Comparison of ENCODE assay signal across 17 mouse cellular contexts in the genomic region with DNA sequence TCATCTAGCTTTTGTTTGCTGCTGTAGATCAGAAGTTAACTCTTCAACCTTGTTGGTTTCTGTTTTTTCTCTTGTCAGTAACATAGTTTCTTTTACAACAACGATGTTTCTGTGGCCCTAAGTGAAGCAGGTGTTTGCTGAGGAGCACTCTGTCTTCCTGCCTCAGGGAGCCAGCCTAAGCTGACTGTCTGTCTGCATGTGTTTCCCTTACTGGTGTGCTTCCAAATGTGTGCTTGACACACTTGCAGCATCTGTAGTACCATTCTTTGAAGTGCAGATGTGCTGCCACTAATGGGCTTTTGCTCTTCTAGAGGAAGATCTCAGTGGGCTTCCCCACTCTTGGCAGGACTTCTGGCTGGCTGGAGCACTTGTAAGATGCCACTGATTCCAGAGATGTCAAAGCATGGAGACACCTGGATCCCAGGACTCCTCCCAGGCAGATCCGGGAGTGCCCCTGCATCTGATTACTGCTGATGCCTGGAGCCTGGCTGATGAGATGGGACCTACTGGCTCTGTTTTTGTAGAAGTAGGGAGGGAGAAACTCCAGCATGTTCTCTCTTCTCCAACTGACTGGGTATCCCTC. TPM values are rescaled to one million over a fixed set of nuclear protein-coding genes. Genes with fewer than 3 reads are reported as not detected.
DNase-seq lines count a peak whose midpoint lies in the region; ATAC-seq lines count a peak whose summit lies in the region.
"Had no signal": no experiment of that assay in that cellular context is flagged by ENCODE, and none has a peak within 500 bp of the region (broad histone marks: within the 10 kb centered on the region; RNA-seq: fewer than 3 reads in every experiment).

No protein-coding gene starts in this region.

- 33% methylated on average over 2 of the region's 2 CpGs for WGBS in liver, embryonic 11.5 days

- H3K4me3 ChIP-seq in liver, embryonic 11.5 days (ENCODE audit: low read depth, low read length), result no peak overlapping the region
- H3K4me3 ChIP-seq: embryonic facial prominence, embryonic 10.5 days; hindbrain, embryonic 10.5 days had no signal

- ATAC-seq in liver, embryonic 11.5 days (replicated peaks; ENCODE audit: low FRiP score), result peak; percentile 23; the same call in 1 of the 2 replicates
- ATAC-seq in cerebellum, adult (ENCODE audit: insufficient number of reproducible peaks, low FRiP score, low TSS enrichment), result no peak
- ATAC-seq: Patski had no signal

- peak; percentile 29 for DNase-seq in testis, postnatal 14 days (ENCODE audit: low spot score)
- no peak for DNase-seq in testis, postnatal 10 days (ENCODE audit: low spot score)
- DNase-seq in liver, embryonic 11.5 days (ENCODE audit: low spot score), result no peak
- peak; percentile 58 to 75 for DNase-seq in thymus, adult 18-20 months
- DNase-seq in left cerebral cortex, postnatal 10 days (ENCODE audit: extremely low spot score in 1 of 2, low spot score in 2 of 2), result no peak
- DNase-seq in cerebellum, postnatal 25 days, result no peak
- DNase-seq: adrenal gland, adult 8-10 months; cerebellum, postnatal 14 days; kidney, adult 11 months; kidney, postnatal 25 days; layer of hippocampus, postnatal 36 days; lung, postnatal 10 days; right cerebral cortex, postnatal 14 days had no signal

- H3K4me2 ChIP-seq in liver, embryonic 11.5 days, result peak overlapping the region; percentile 40

- H3K36me3 ChIP-seq in liver, embryonic 11.5 days (ENCODE audit: control insufficient read depth, insufficient read depth, low read length), result peaks cover 11% of the 10 kb centered on the region

- no peak overlapping the region; the same call in 1 of the 2 replicates for H3K9ac ChIP-seq in liver, embryonic 11.5 days (ENCODE audit: low read depth, low read length)

- peak overlapping the region; percentile 40; the same call in 1 of the 2 replicates for H3K27ac ChIP-seq in liver, embryonic 11.5 days (ENCODE audit: low read depth, low read length)
- H3K27ac ChIP-seq: embryonic facial prominence, embryonic 10.5 days; hindbrain, embryonic 10.5 days had no signal

- H3K4me1 ChIP-seq in liver, embryonic 11.5 days (replicated peaks; ENCODE audit: control insufficient read depth, insufficient read depth, low read length), result peaks cover 69% of the 10 kb centered on the region

- H3K9me3 ChIP-seq in liver, embryonic 11.5 days (ENCODE audit: control insufficient read depth, low read length), result no peaks in the 10 kb centered on the region
- H3K9me3 ChIP-seq: embryonic facial prominence, embryonic 10.5 days; hindbrain, embryonic 10.5 days had no signal

- intact Hi-C loops in left cerebral cortex, postnatal 10 days (cut with DNase I), result no loop called here

- H3K27me3 ChIP-seq in liver, embryonic 11.5 days (replicated peaks; ENCODE audit: control insufficient read depth, insufficient read depth, low read length), result no peaks in the 10 kb centered on the region
- H3K27me3 ChIP-seq: Patski had no signal

RNA-seq across cellular contexts. Expression of a gene that starts 16.8 kb away (rescaled TPM):
- polyA plus RNA-seq in liver, embryonic 11.5 days (2014; fragmentation: Nextera tagmentation; extraction: Ambion mirVana), result 25.9 and 26.1 TPM in 2 replicates
- total RNA-seq in left cerebral cortex, postnatal 10 days (2021), result 100 to 1,000 TPM; 102 to 104 TPM

Comparison
In these comparisons a context has a peak if more than half of its experiments do, and no peak if none do; other contexts are left out.
1. DNase-seq: peak in testis, postnatal 14 days (single experiment) and thymus, adult 18-20 months (2 of 2); none in testis, postnatal 10 days (single experiment), liver, embryonic 11.5 days (single experiment), left cerebral cortex, postnatal 10 days (0 of 2) and cerebellum, postnatal 25 days (0 of 2).